Mouse (Mus musculus) kidney, adult 2 months (tissue): ENCODE results near the gene Fthl17c. TPM values are rescaled to one million over a fixed set of nuclear protein-coding genes. Genes with fewer than 3 reads are reported as not detected.
A peak's percentile ranks its signal among the peaks of the same experiment; 100 is the strongest.
"Not testable (repeated sequence)": the region's sequence is repeated elsewhere in the genome, so short reads cannot be mapped to it uniquely, and the experiment has no call there.

ENCODE experiments used
- DNase-seq: peaks from one replicate; pipeline ENCODE4 v3.0.0; 2021
- H3K27ac ChIP-seq: fragments of 200-500 bp; 2 replicates; pipeline ENCODE4 v1.5.1; 2012; ENCODE audit warnings: low read depth, low read length, control low read depth, inconsistent platforms; ENCODE audit not compliant: insufficient read depth
- H3K27me3 ChIP-seq: fragments of 200-500 bp; replicated peaks from 2 replicates; pipeline ENCODE4 v1.6.1; 2012; ENCODE audit warnings: mild to moderate bottlenecking, moderate library complexity, low read length, inconsistent platforms; ENCODE audit not compliant: control insufficient read depth, insufficient read depth
- H3K36me3 ChIP-seq: fragments of 200-500 bp; 2 replicates; pipeline ENCODE4 v1.6.1; 2012; ENCODE audit warnings: mild to moderate bottlenecking, moderate library complexity, low read length, inconsistent platforms; ENCODE audit not compliant: control insufficient read depth, insufficient read depth
- H3K4me1 ChIP-seq: fragments of 200-500 bp; 2 replicates; pipeline ENCODE4 v1.6.1; 2011; ENCODE audit warnings: low read length; ENCODE audit not compliant: control insufficient read depth, insufficient read depth
- H3K4me3 ChIP-seq: fragments of 200-500 bp; 2 replicates; pipeline ENCODE4 v1.5.1; 2011; ENCODE audit warnings: mild to moderate bottlenecking, low read depth, low read length, control low read depth; ENCODE audit not compliant: insufficient read depth
- CTCF ChIP-seq: fragments of 200-500 bp; conservative IDR thresholded peaks from 2 replicates; pipeline ENCODE4 v1.5.1; 2011; ENCODE audit warnings: low read depth, mild to moderate bottlenecking, control low read depth, low read length, moderate library complexity, mixed read lengths; ENCODE audit not compliant: insufficient read depth, insufficient read length
- POLR2A ChIP-seq: fragments of 200-500 bp; IDR thresholded peaks from one replicate; pipeline ENCODE4 v1.6.1; 2011; ENCODE audit warnings: low read depth, low read length, control low read depth
- WGBS: fragments of 180-500 bp; shearing (Covaris S2); methylation state at CpG from one replicate; pipeline ENCODE4 v1.1.7; 2018; 5-methylcytosine and 5-hydroxymethylcytosine counted together
- polyA plus RNA-seq: library from polyadenylated mRNA; depleted of rRNA; stranded (reverse); fragments of >200 nt; gene quantifications from 2 replicates; pipeline ENCODE4 v1.2.3, GENCODE M21; 2012; rRNA removed

The Fthl17c gene
- polyA plus RNA-seq = not detected in 2 replicates

DNA sequence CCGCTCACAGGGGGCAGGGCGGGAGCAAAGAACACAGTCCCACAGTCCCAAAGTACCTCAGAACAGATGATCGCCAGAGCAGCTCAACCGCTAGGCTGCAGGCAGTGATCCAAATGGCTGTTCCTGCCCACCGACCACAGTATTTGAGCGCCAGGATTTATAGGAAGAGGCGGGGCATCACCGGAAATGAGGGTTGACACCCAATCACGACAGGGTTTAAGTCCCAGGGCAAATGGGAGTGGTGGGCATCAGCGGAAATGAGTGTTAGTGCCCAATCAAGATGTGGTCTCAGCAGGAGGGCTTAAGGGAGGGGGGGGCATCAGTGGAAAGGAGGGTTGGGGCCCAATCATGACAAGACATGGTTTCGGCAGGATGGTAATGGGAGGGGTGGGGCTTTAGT is at the start of gene Fthl17c:
Gene Fthl17c (minus strand): TSS at position 101 of the 400 bp plus-strand sequence.
- H3K27ac ChIP-seq, H3K4me3 ChIP-seq, DNase-seq, H3K36me3 ChIP-seq, H3K4me1 ChIP-seq, H3K27me3 ChIP-seq: not testable (repeated sequence)
- WGBS = no CpG with 5 or more reads among the region's 11 CpGs

DNA sequence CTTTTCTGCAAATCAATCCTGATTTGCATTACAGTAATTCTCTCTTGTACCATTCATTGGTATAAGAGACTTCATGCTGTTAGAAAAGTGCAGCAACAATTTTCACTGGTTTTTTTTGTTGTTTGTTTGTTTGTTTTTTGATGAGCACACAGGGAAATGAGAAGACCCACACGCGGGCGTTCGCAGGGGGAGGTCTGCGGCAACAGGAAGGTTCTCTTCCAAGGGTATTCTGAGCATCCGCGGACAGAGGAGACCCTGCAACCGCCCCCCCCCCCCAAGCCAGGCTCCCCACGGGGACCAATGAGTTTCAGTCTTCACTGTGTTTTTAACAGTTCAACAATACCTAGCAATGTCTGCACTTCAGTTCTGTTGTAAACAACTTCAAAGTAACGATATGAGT is 43.1 kb upstream of the Fthl17c start:
- no peak overlapping the region for H3K4me3 ChIP-seq
- no peaks in the 10 kb centered on the region for H3K27me3 ChIP-seq
- no peaks in the 10 kb centered on the region for H3K36me3 ChIP-seq
- no peak for DNase-seq
- H3K4me1 ChIP-seq = no peaks in the 10 kb centered on the region
- no peak for TF ChIP-seq CTCF
- TF ChIP-seq POLR2A = no peak
- 57% methylated on average over 10 of the region's 10 CpGs for WGBS
- no peak overlapping the region for H3K27ac ChIP-seq

DNA sequence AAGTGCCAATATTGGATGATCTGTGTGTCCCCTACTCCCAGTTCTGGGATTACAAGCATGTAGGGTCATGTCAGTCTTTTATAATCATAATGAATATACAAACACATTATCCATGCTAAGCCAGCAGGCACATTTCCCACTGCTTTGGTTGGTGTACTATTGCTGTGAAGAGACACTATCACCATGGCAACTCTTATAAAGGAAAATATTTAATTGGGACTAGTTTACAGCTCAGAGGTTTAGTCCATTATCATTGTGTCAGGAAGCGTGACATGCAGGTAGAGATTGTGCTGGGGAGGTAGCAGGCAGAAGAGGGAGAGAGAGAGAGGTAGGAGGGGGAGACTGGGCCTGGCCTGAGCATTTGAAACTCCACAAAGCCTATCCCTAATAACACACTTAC is 39.7 kb upstream of the Fthl17c start:
- 38% methylated on average over 1 of the region's 1 CpGs for WGBS
- Histone ChIP-seq H3K4me3 (no peak overlapping the region), H3K27me3 (no peaks in the 10 kb centered on the region), H3K4me1 (no peaks in the 10 kb centered on the region), H3K36me3 (no peaks in the 10 kb centered on the region), H3K27ac (no peak overlapping the region)
- TF ChIP-seq CTCF = no peak
- TF ChIP-seq POLR2A = no peak
- DNase-seq = no peak

DNA sequence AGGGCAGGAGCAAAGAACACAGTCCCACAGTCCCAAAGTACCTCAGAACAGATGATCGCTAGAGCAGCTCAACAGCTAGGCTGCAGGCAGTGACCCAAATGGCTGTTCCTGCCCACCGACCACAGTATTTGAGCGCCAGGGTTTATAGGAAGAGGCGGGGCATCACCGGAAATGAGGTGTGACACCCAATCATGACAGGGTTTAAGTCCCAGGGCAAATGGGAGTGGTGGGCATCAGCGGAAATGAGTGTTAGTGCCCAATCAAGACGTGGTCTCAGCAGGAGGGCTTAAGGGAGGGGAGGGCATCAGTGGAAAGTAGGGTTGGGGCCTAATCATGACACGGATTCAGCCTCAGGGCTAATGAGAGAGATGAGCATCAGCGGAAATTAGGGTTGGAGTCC is 10.3 kb upstream of the Fthl17c start, which contains the start of gene Fthl17d:
Gene Fthl17d (minus strand): TSS at position 101 of the 400 bp plus-strand sequence.
- H3K27me3 ChIP-seq = not testable (repeated sequence)

DNA sequence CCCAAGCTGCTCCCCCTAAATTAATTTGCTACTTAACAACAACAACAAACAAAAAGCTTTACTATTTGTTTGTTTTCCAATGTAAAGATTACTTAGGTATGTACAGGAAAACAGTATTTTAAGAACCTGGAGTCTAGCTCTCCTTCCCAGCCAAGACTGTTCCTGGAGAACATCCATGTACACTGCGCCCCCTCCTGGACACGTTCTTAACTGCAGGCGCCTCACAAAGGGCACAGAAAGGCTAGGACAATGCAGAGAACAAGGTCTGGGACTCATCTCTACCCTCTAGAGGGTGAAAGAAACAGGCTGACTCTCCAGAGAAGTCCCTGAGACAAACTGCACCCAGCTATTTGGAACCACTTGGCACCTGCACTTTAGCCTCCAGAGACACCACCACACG is 11.7 kb downstream of the Fthl17c start:
- not testable (repeated sequence) for H3K36me3 ChIP-seq, H3K4me3 ChIP-seq, H3K4me1 ChIP-seq, H3K27me3 ChIP-seq, H3K27ac ChIP-seq
- DNase-seq = peak; percentile 1
- 44% methylated on average over 4 of the region's 4 CpGs for WGBS

More for the DNA sequence above, 10.3 kb upstream of the Fthl17c start, which contains the start of gene Fthl17d:
- not testable (repeated sequence) for H3K4me3 ChIP-seq, H3K4me1 ChIP-seq, DNase-seq, H3K27ac ChIP-seq, H3K36me3 ChIP-seq
- WGBS = no CpG with 5 or more reads among the region's 9 CpGs

DNA sequence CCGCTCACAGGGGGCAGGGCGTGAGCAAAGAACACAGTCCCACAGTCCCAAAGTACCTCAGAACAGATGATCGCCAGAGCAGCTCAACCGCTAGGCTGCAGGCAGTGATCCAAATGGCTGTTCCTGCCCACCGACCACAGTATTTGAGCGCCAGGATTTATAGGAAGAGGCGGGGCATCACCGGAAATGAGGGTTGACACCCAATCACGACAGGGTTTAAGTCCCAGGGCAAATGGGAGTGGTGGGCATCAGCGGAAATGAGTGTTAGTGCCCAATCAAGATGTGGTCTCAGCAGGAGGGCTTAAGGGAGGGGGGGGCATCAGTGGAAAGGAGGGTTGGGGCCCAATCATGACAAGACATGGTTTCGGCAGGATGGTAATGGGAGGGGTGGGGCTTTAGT is 13.5 kb downstream of the Fthl17c start, which contains the start of gene Fthl17b:
Gene Fthl17b (minus strand): TSS at position 101 of the 400 bp plus-strand sequence.
- not testable (repeated sequence) for H3K4me1 ChIP-seq, H3K4me3 ChIP-seq, DNase-seq, H3K36me3 ChIP-seq, H3K27ac ChIP-seq, H3K27me3 ChIP-seq
- WGBS = 98% methylated on average over 4 of the region's 11 CpGs

DNA sequence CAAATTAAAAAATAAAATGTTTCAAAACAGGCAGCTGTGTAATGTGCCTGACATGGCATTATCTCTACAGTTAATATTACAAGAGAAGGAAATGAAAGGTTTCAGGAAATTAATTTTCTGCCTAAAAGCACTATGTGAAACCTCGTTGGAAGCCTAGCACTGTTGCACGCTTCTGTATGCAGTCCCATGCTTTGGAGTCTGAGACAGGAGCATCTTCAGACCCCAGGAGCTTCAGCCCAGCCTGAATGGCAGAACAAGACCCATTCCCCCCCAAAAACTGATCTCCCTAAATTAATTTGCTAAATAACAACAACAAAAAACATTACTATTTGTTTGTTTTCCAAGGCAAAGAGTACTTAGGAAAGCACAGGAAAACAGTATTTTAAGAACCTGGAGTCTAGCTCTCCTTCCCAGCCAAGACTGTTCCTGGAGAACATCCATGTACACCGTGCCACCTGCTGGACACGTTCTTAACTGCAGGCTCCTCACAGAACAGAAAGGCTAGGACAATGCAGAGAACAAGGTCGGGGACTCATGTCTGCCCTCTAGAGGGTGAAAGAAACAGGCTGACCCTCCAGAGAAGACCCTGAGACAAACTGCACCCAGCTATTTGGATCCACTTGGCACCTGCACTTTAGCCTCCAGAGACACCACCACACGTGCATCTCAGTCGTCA is 28.1 kb downstream of the Fthl17c start:
- H3K4me1 ChIP-seq, H3K36me3 ChIP-seq, H3K4me3 ChIP-seq, H3K27ac ChIP-seq, H3K27me3 ChIP-seq: not testable (repeated sequence)
- peak; percentile 86 for DNase-seq
- 12% methylated on average over 7 of the region's 7 CpGs for WGBS
- peak; percentile 62 for TF ChIP-seq CTCF

DNA sequence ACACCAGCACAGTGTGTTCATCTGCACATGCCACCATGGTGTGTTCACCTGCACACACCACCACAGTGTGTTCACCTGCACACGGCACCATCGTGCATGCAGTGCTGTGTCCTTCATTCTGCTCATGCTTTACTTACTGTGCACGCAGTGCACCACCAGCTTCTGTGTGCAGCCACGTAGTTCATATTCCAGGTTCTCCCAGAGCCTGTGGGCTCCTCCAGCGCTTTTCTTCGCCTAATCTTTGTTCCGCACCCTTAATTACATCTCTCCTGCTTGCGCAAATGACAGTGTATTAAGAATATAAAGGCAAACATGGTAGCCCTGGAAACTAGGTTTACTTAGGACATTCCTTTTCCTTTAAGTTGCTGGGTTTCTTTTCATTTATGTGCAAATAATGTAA is 32.3 kb downstream of the Fthl17c start:
- TF ChIP-seq POLR2A (no peak), CTCF (no peak)
- no peaks in the 10 kb centered on the region for H3K27me3 ChIP-seq
- H3K36me3 ChIP-seq = no peaks in the 10 kb centered on the region
- no peak overlapping the region for H3K4me3 ChIP-seq
- DNase-seq = no peak
- WGBS = 82% methylated on average over 8 of the region's 8 CpGs
- H3K4me1 ChIP-seq = no peaks in the 10 kb centered on the region
- no peak overlapping the region for H3K27ac ChIP-seq
